Mouse (Mus musculus): ENCODE results near the gene Mex3d. TPM values are rescaled to one million over a fixed set of nuclear protein-coding genes. Genes with fewer than 3 reads are reported as not detected.

Gene Mex3d
- polyA plus RNA-seq (2015; fragmentation: Nextera tagmentation; extraction: Ambion mirVana): 22.0 and 22.7 TPM in 2 replicates

GRCm38 (mm10) chr10:80387522-80387959 lies at the start of gene Mex3d:
TSS of gene Mex3d (minus strand) at chr10:80387659.
- peak; percentile 38 for ATAC-seq (replicated peaks)
- peaks cover 36% of the 10 kb centered on the region for H3K36me3 ChIP-seq
- H3K4me2 ChIP-seq (replicated peaks): peak within 1 kb of the TSS; percentile 98
- peak within 1 kb of the TSS; percentile 81 for H3K4me3 ChIP-seq
- H3K27me3 ChIP-seq: no peaks in the 10 kb centered on the region
- H3K9me3 ChIP-seq: no peaks in the 10 kb centered on the region
- H3K27ac ChIP-seq (replicated peaks): peak within 1 kb of the TSS; percentile 95
- H3K9ac ChIP-seq (replicated peaks): peak within 1 kb of the TSS; percentile 97
- under 1% methylated on average over 25 of the region's 61 CpGs for WGBS
- peaks cover 36% of the 10 kb centered on the region for H3K4me1 ChIP-seq

- Histone ChIP-seq H3K9ac (replicated peaks) (no peak overlapping the region), H3K36me3 (no peaks in the 10 kb centered on the region), H3K4me3 (no peak overlapping the region), H3K4me1 (peaks cover 17% of the 10 kb centered on the region), H3K4me2 (replicated peaks) (no peak overlapping the region), H3K9me3 (no peaks in the 10 kb centered on the region), H3K27me3 (no peaks in the 10 kb centered on the region), H3K27ac (replicated peaks) (no peak overlapping the region)
- WGBS: 16% methylated on average over 9 of the region's 9 CpGs
- no peak for ATAC-seq (replicated peaks)
These were observed 48.8 kb upstream of the Mex3d start for GRCm38 (mm10) chr10:80436276-80436675.

GRCm38 (mm10) chr10:80435764-80436163 lies 48.3 kb upstream of the Mex3d start:
- WGBS: 29% methylated on average over 7 of the region's 7 CpGs
- H3K9ac ChIP-seq (replicated peaks): no peak overlapping the region

GRCm38 (mm10) chr10:80434823-80435222 lies 47.4 kb upstream of the Mex3d start:
- no peak overlapping the region for H3K9ac ChIP-seq (replicated peaks)
- ATAC-seq (replicated peaks): no peak
- WGBS: 80% methylated on average over 3 of the region's 3 CpGs
- peaks cover 6% of the 10 kb centered on the region for H3K36me3 ChIP-seq
- no peaks in the 10 kb centered on the region for H3K9me3 ChIP-seq
- no peak overlapping the region for H3K4me2 ChIP-seq (replicated peaks)
- no peak overlapping the region for H3K27ac ChIP-seq (replicated peaks)
- no peak overlapping the region for H3K4me3 ChIP-seq
- no peaks in the 10 kb centered on the region for H3K27me3 ChIP-seq
- H3K4me1 ChIP-seq: peaks cover 23% of the 10 kb centered on the region

More at GRCm38 (mm10) chr10:80435764-80436163, 48.3 kb upstream of the Mex3d start:
- H3K4me3 ChIP-seq: no peak overlapping the region
- H3K4me2 ChIP-seq (replicated peaks): no peak overlapping the region
- no peak overlapping the region for H3K27ac ChIP-seq (replicated peaks)
- no peaks in the 10 kb centered on the region for H3K27me3 ChIP-seq
- no peak for ATAC-seq (replicated peaks)
- no peaks in the 10 kb centered on the region for H3K9me3 ChIP-seq
- peaks cover 22% of the 10 kb centered on the region for H3K4me1 ChIP-seq
- H3K36me3 ChIP-seq: no peaks in the 10 kb centered on the region

GRCm38 (mm10) chr10:80434233-80434592 lies 46.8 kb upstream of the Mex3d start:
- Histone ChIP-seq H3K9me3 (no peaks in the 10 kb centered on the region), H3K27me3 (no peaks in the 10 kb centered on the region), H3K9ac (replicated peaks) (no peak overlapping the region), H3K4me1 (peaks cover 23% of the 10 kb centered on the region), H3K27ac (replicated peaks) (no peak overlapping the region), H3K4me2 (replicated peaks) (peak overlapping the region; percentile 16; the same call in 1 of the 2 replicates), H3K4me3 (peak overlapping the region; percentile 67), H3K36me3 (peaks cover 12% of the 10 kb centered on the region)
- no peak for ATAC-seq (replicated peaks)
- 11% methylated on average over 8 of the region's 8 CpGs for WGBS

- no peaks in the 10 kb centered on the region for H3K9me3 ChIP-seq
- ATAC-seq (replicated peaks): peak; percentile 95
These were observed 46.2 kb upstream of the Mex3d start, which contains the start of gene Tcf3 for GRCm38 (mm10) chr10:80433513-80434232. TSS of gene Tcf3 (minus strand) at chr10:80433647.

GRCm38 (mm10) chr10:80432936-80433512 lies 45.6 kb upstream of the Mex3d start:
- Histone ChIP-seq H3K36me3 (peaks cover 22% of the 10 kb centered on the region), H3K9ac (replicated peaks) (peak overlapping the region; percentile 83), H3K4me3 (peak overlapping the region; percentile 67), H3K27me3 (no peaks in the 10 kb centered on the region), H3K4me1 (peaks cover 23% of the 10 kb centered on the region), H3K27ac (replicated peaks) (peak overlapping the region; percentile 96), H3K4me2 (replicated peaks) (peak overlapping the region; percentile 72), H3K9me3 (no peaks in the 10 kb centered on the region)
- WGBS: under 1% methylated on average over 59 of the region's 60 CpGs
- peak; percentile 0; the same call in 1 of the 2 replicates for ATAC-seq (replicated peaks)

More at GRCm38 (mm10) chr10:80433513-80434232, 46.2 kb upstream of the Mex3d start, which contains the start of gene Tcf3:
- H3K36me3 ChIP-seq: peaks cover 16% of the 10 kb centered on the region
- H3K27me3 ChIP-seq: no peaks in the 10 kb centered on the region
- H3K4me3 ChIP-seq: peak within 1 kb of the TSS; percentile 67
- H3K4me1 ChIP-seq: peaks cover 23% of the 10 kb centered on the region
- H3K4me2 ChIP-seq (replicated peaks): peak within 1 kb of the TSS; percentile 72
- WGBS: under 1% methylated on average over 59 of the region's 61 CpGs
- peak within 1 kb of the TSS; percentile 83 for H3K9ac ChIP-seq (replicated peaks)
- peak within 1 kb of the TSS; percentile 96 for H3K27ac ChIP-seq (replicated peaks)

GRCm38 (mm10) chr10:80432387-80432785 lies 44.9 kb upstream of the Mex3d start:
- Histone ChIP-seq H3K4me2 (replicated peaks) (peak overlapping the region; percentile 72), H3K27me3 (no peaks in the 10 kb centered on the region), H3K4me1 (peaks cover 23% of the 10 kb centered on the region), H3K9me3 (no peaks in the 10 kb centered on the region), H3K27ac (replicated peaks) (peak overlapping the region; percentile 96), H3K36me3 (peaks cover 28% of the 10 kb centered on the region), H3K4me3 (peak overlapping the region; percentile 67), H3K9ac (replicated peaks) (peak overlapping the region; percentile 83)
- WGBS: 2% methylated on average over 4 of the region's 4 CpGs
- ATAC-seq (replicated peaks): no peak

GRCm38 (mm10) chr10:80431570-80432386 lies 44.3 kb upstream of the Mex3d start:
- peak overlapping the region; percentile 83 for H3K9ac ChIP-seq (replicated peaks)
- H3K27me3 ChIP-seq: no peaks in the 10 kb centered on the region
- peak overlapping the region; percentile 72 for H3K4me2 ChIP-seq (replicated peaks)
- H3K4me1 ChIP-seq: peaks cover 23% of the 10 kb centered on the region
- peaks cover 34% of the 10 kb centered on the region for H3K36me3 ChIP-seq
- no peaks in the 10 kb centered on the region for H3K9me3 ChIP-seq
- WGBS: 9% methylated on average over 16 of the region's 16 CpGs
- ATAC-seq (replicated peaks): no peak
- peak overlapping the region; percentile 67 for H3K4me3 ChIP-seq
- H3K27ac ChIP-seq (replicated peaks): peak overlapping the region; percentile 96

GRCm38 (mm10) chr10:80430375-80430980 lies 43.0 kb upstream of the Mex3d start:
- H3K4me3 ChIP-seq: no peak overlapping the region
- no peak overlapping the region for H3K9ac ChIP-seq (replicated peaks)
- H3K36me3 ChIP-seq: peaks cover 47% of the 10 kb centered on the region
- no peak overlapping the region for H3K4me2 ChIP-seq (replicated peaks)
- WGBS: 71% methylated on average over 8 of the region's 8 CpGs
- peaks cover 20% of the 10 kb centered on the region for H3K4me1 ChIP-seq
- ATAC-seq (replicated peaks): no peak
- H3K27ac ChIP-seq (replicated peaks): no peak overlapping the region
- H3K27me3 ChIP-seq: no peaks in the 10 kb centered on the region
- H3K9me3 ChIP-seq: no peaks in the 10 kb centered on the region

GRCm38 (mm10) chr10:80429800-80430199 lies 42.3 kb upstream of the Mex3d start:
- Histone ChIP-seq H3K27me3 (no peaks in the 10 kb centered on the region), H3K27ac (replicated peaks) (no peak overlapping the region), H3K36me3 (peaks cover 54% of the 10 kb centered on the region), H3K9me3 (no peaks in the 10 kb centered on the region), H3K4me3 (no peak overlapping the region), H3K4me1 (peaks cover 20% of the 10 kb centered on the region), H3K9ac (replicated peaks) (no peak overlapping the region), H3K4me2 (replicated peaks) (no peak overlapping the region)
- ATAC-seq (replicated peaks): no peak
- WGBS: 89% methylated on average over 8 of the region's 8 CpGs
